Mouse (Mus musculus) ES-E14 (cell line): ENCODE results near the gene Kif15. TPM values are rescaled to one million over a fixed set of nuclear protein-coding genes. Genes with fewer than 3 reads are reported as not detected.

Source experiments
- DNase-seq: peaks from one replicate; pipeline ENCODE4 v3.0.0-alpha.2; 2013; ENCODE audit warnings: low read depth, low spot score
- H3K27ac ChIP-seq: 2 replicates; pipeline ENCODE4 v1.5.1; 2012; ENCODE audit warnings: low read depth, mild to moderate bottlenecking, low read length, moderate library complexity, mixed read lengths; ENCODE audit not compliant: poor library complexity, insufficient read depth, severe bottlenecking
- H3K36me3 ChIP-seq: 2 replicates; pipeline ENCODE4 v1.6.1; 2012; ENCODE audit warnings: mild to moderate bottlenecking, low read length, moderate library complexity, mixed read lengths; ENCODE audit not compliant: control insufficient read depth, poor library complexity, insufficient read depth, severe bottlenecking
- H3K4me1 ChIP-seq, 2 experiments: fragments of 150-350 bp in 1 of 2; sonication (generic) in 1 of 2; 2 replicates each; pipeline ENCODE4 v1.6.1; 2012; ENCODE audit warnings: low read length in 2 of 2, mild to moderate bottlenecking in 1 of 2, mixed read lengths in 1 of 2; ENCODE audit not compliant: control insufficient read depth in 2 of 2, insufficient read depth in 2 of 2, poor library complexity in 1 of 2
- H3K4me3 ChIP-seq, 2 experiments: fragments of 150-350 bp in 1 of 2; sonication (generic) in 1 of 2; 2 replicates each; pipeline ENCODE4 v1.5.1; 2012; ENCODE audit warnings: low read length in 2 of 2, low read depth in 1 of 2, mild to moderate bottlenecking in 1 of 2, mixed read lengths in 1 of 2; ENCODE audit not compliant: insufficient read depth in 1 of 2, poor library complexity in 1 of 2, severe bottlenecking in 1 of 2
- H3K9ac ChIP-seq: 2 replicates; pipeline ENCODE4 v1.6.1; 2012; ENCODE audit warnings: low read depth, mild to moderate bottlenecking, low read length, mixed read lengths; ENCODE audit not compliant: poor library complexity, insufficient read depth, severe bottlenecking
- H3K9me3 ChIP-seq: fragments of 150-350 bp; sonication (generic); 2 replicates; pipeline ENCODE4 v1.6.1; 2012; ENCODE audit warnings: low read depth, mild to moderate bottlenecking, low read length; ENCODE audit not compliant: control insufficient read depth, insufficient read depth
- CHD2 ChIP-seq: IDR thresholded peaks from 2 replicates; pipeline ENCODE4 v1.6.1; 2014; ENCODE audit warnings: mild to moderate bottlenecking, low read depth, low read length, inconsistent platforms
- HCFC1 ChIP-seq: IDR thresholded peaks from 2 replicates; pipeline ENCODE4 v1.6.1; 2012; ENCODE audit warnings: low read length, inconsistent platforms, borderline replicate concordance; ENCODE audit not compliant: insufficient read depth
- MAFK ChIP-seq: IDR thresholded peaks from 2 replicates; pipeline ENCODE4 v1.6.1; 2014; ENCODE audit warnings: mild to moderate bottlenecking, low read depth, low read length, inconsistent platforms; ENCODE audit not compliant: insufficient read depth
- ZC3H11A ChIP-seq: IDR thresholded peaks from 2 replicates; pipeline ENCODE4 v1.6.1; 2012; ENCODE audit warnings: low read depth, mild to moderate bottlenecking, inconsistent platforms, low read length, borderline replicate concordance
- ZNF384 ChIP-seq: IDR thresholded peaks from 2 replicates; pipeline ENCODE4 v1.6.1; 2012; ENCODE audit warnings: low read depth, low read length, inconsistent platforms
- in situ Hi-C, 2 experiments: fragments of 600-800 bp; cut with MboI; formaldehyde crosslinking; loops; one replicate each; pipeline ENCODE4 v1.15.1; 2025; ENCODE audit warnings: low sequenced_read_pairs in 2 of 2, inconsistent platforms in 1 of 2; ENCODE audit not compliant: unreplicated experiment in 2 of 2
- total RNA-seq: library from RNA; depleted of rRNA; stranded (reverse); fragments of 300-350 nt; gene quantifications from 2 replicates; pipeline ENCODE4 v1.2.3, GENCODE M21; 2012

Kif15 gene
- total RNA-seq, 1 experiment: 81.6 TPM

DNA sequence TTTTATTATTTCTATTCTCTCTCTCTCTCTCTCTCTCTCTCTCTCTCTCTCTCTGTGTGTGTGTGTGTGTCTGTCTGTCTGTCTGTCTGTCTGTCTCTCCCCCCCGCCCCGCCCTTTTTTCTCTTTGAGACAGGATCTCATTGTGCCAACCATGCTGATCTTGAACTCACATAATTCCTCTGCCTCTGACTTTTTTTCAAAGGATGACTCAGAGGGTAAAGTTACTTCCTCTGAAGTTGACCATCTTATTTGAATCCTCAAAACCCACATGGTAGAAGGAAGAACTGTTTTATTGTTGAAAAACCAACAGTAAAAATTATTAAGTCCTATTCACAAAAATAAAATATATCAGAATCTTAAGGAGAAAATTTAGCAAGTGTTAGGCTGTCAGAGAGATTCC, 53.9 kb downstream of the Kif15 start:
- no peak overlapping the region for H3K27ac ChIP-seq
- no peak overlapping the region for H3K9ac ChIP-seq
- no peak overlapping the region for H3K4me3 ChIP-seq
- DNase-seq: no peak
- no peaks in the 10 kb centered on the region for H3K4me1 ChIP-seq
- H3K9me3 ChIP-seq: no peaks in the 10 kb centered on the region
- in situ Hi-C loops: loop anchor here in 1 of 2 experiments (25.0 kb wide), 1 partner anchor 1267 kb away; no protein-coding TSS in a partner anchor
- peaks cover 36% of the 10 kb centered on the region for H3K36me3 ChIP-seq
- TF ChIP-seq MAFK: no peak

DNA sequence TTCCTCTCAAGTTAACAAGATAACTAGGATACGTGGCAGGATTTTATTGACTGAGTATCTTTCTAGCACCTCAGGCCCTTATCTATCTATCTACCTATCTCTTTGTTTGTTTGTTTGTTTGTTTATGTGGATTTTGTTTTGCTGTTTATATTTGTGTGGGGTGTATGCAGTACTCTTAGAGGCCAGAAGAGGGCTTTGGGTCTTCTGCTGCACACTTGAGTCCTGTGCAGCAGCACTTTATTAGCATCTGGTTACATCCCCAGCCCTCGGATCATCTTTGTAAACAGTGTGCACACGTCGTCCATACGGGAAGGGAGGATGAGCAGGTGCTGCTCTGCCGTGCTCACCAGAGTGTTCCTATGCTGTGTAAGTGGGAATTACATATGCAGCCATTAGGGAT, 55.2 kb downstream of the Kif15 start:
- TF ChIP-seq ZC3H11A: no peak
- no peak for TF ChIP-seq MAFK
- no peak for TF ChIP-seq ZNF384
- no peak for TF ChIP-seq CHD2
- TF ChIP-seq HCFC1: no peak
- peak; percentile 13 for DNase-seq
- no peak overlapping the region for H3K4me3 ChIP-seq
- H3K9me3 ChIP-seq: no peaks in the 10 kb centered on the region
- no peak overlapping the region for H3K9ac ChIP-seq
- in situ Hi-C loops: loop anchor here in 1 of 2 experiments (25.0 kb wide), 1 partner anchor 1269 kb away; no protein-coding TSS in a partner anchor
- peaks cover 39% of the 10 kb centered on the region for H3K36me3 ChIP-seq
- no peaks in the 10 kb centered on the region for H3K4me1 ChIP-seq
- H3K27ac ChIP-seq: no peak overlapping the region

DNA sequence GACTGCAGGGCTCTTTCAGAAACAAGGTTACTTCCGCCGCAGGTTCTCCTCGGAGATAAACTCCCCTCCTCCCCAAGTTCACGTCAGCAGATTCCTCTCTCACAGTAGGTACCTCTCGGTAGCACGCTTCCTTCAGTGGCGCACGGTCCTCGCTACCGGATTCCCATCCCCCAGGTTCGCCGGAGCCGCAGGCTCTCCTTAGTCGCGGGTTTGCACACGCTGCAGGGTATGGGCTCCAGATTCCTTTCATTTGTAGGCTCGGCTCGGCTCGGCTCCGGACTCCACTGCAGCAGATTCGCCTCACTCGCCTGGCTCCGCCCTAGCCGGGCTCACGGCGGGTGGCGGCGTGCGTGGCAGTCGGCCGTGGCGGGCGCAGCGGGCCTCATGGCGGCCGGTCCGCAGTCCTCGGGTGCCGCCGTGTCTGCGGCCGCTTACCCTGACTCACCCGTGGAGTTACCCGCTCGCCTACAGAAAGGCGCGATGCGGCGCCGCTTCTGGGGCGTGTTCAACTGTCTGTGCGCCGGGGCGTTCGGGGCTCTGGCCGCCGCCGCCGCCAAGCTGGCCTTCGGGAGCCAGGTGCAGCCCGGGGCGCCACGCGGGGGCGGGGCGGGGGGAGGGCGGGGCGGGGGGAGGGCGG, 70.3 kb downstream of the Kif15 start, which contains the start of gene Tmem42:
Gene Tmem42, plus strand, starts transcription at position 332 of the 637 bp plus-strand sequence.
- in situ Hi-C loops: loop anchor here in 1 of 2 experiments (25.0 kb wide), 1 partner anchor 1284 kb away; no protein-coding TSS in a partner anchor
- Histone ChIP-seq H3K4me3 (peak within 1 kb of the TSS; percentile 80 to 85), H3K36me3 (peaks cover 7% of the 10 kb centered on the region), H3K9me3 (no peaks in the 10 kb centered on the region), H3K4me1 (peaks cover 0 to 2% of the 10 kb centered on the region in 2 experiments; a peak in 1 of 4 replicates), H3K27ac (peak within 1 kb of the TSS; percentile 60), H3K9ac (peak within 1 kb of the TSS; percentile 84)
- DNase-seq: peak; percentile 69
- TF ChIP-seq ZC3H11A (peak; percentile 93), ZNF384 (no peak)

DNA sequence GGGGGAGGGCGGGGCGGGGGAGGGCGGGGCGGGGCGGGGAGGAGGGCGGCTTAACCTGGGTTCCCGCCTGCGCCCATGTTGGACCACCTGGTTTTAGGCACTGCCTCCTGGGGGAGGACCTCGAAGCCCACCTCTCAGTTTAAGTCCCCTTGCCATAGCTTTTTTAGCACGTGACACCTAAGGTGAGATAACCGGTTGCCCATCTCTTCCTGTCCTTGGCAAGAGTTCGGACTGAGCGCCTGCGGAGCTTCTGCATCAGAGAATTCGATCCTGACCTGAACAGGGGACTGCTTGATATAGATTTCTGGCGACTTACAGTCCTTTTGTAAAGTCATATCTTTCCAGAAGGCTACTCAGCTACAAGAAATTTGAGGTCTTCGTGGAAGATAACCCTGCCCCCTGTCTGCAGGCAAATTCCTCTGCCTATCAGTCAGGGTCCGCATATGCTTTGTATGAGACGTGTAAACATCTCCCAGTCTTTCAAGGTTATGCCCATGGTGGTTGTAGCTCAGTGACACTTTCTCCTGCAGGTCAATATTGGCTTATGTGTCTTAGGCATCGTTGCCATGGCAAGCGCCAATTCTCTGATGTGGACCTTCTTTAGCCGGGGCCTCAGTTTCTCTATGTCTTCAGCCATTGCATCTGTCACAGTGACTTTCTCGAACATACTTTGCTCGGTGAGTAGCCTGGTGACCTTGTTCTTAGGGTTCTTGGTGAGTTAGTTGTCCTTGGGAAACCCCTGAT, 71.0 kb downstream of the Kif15 start:
- Histone ChIP-seq H3K9me3 (no peaks in the 10 kb centered on the region), H3K27ac (no peak overlapping the region), H3K4me1 (peaks cover 0 to 2% of the 10 kb centered on the region in 2 experiments; a peak in 1 of 4 replicates), H3K4me3 (peak overlapping the region in 1 of 2 experiments; percentile 50; a peak in 2 of 4 replicates), H3K36me3 (peaks cover 4% of the 10 kb centered on the region; the same call in 1 of the 2 replicates), H3K9ac (no peak overlapping the region)
- TF ChIP-seq ZC3H11A (no peak), HCFC1 (no peak), MAFK (no peak), CHD2 (no peak), ZNF384 (no peak)
- in situ Hi-C loops: loop anchor here in 1 of 2 experiments (25.0 kb wide), 1 partner anchor 1285 kb away; no protein-coding TSS in a partner anchor
- DNase-seq: peak; percentile 15
